Mouse (Mus musculus) frontal cortex, adult (tissue): ENCODE results near the gene Atp6v1g2.

Source experiments
- ATAC-seq: cut with Nextera tagmentation; 2 replicates; pipeline ENCODE4 v1.9.2; 2017; ENCODE audit warnings: mild to moderate bottlenecking, moderate library complexity, mixed read lengths; ENCODE audit not compliant: low TSS enrichment

The Atp6v1g2 gene

DNA sequence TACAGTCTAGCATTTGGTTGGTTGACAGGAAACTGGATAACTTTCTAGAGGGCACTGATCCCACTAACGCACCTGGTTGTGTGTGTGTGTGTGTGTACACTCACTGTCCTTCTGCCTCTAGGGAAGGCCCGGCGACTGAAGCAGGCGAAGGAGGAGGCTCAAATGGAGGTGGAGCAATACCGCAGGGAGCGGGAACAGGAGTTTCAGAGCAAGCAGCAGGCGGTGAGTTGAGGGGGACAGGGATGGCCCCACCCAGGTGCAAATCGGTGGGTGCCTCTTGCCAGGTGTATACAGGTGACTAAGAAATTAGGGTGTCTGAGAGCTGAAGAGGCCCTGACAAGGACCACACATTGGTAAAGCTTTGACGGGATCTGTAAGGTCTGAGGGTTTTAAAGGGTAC is 3.5 kb downstream of the Atp6v1g2 start:
- peak; percentile 22; the same call in 1 of the 2 replicates for ATAC-seq

DNA sequence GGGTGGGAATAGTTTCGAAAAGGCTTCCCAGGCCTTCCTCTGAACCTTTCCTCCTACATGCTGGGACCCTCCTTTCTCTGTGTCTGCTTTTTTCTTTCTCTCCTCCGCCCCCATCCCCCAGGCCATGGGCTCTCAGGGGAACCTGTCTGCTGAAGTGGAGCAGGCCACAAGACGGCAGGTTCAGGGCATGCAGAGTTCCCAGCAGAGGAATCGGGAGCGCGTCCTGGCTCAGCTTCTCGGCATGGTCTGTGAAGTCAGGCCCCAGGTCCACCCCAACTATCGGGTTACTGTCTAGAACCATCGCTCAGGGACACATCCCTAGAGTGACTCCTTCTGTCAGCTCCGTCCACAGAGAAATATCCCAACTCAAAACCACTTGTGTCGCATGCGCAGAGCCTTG is 4.0 kb downstream of the Atp6v1g2 start:
- no peak for ATAC-seq

DNA sequence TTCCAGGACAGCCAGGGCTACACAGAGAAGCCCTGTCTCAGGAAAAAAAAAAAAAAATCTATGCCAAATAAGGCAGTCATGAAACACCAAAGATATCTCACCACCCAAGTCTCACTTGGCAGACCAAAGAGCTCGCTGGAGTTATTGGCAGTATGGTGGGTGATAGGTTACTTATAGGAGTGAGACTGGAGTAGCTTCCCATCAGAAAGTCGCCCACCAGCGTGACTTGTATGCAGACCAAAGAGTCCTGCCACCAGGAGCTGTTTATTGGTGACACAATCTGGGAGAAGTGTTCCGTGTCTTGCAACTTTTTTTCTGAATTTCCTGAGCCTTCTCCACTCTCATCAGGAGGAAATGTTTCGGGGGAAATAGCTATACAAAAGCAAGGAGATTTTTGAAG is 6.2 kb downstream of the Atp6v1g2 start:
- ATAC-seq: no peak

DNA sequence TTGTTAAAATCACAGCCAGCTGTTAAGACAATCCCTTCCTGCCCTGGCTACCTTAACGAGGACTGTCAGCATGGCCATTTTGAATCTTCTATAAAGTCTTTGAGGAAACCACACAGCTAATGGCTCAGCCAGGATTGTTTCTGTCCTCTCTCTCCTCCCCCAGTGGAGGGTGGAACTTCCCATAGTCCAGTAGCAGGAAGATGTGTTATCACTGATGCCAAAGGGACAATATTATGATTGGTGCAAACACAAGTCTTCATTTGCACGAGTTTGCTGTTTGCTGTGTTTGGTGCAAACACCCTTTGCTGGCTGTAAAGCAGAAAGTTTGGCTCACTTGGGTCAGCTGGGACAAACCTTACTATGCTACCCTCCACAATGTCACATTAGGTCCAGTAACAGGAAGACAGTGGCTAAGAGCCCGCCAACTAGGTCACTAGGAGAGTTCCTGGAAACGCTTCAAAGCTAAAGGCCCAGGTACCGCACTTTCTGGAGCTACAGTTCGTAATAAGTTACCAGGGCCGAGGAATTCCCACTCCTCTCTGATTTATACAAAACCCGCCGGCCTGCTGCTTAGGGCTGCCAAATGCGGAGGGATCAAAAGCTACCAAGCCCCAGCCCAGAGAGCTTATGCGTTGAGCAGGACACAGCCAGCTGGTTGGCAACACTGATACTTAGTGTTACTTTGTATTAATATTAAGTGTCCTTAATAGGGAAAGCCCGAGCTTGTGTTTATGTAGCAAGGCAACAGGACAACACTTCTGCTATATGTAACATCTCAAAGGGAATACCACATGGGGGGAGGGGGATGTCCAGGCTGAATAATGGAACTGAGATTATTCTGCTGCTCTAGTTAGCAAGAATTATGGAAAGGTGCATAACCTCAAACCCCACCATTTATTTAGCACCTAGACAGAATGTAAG is 7.2 kb downstream of the Atp6v1g2 start:
- ATAC-seq: no peak

DNA sequence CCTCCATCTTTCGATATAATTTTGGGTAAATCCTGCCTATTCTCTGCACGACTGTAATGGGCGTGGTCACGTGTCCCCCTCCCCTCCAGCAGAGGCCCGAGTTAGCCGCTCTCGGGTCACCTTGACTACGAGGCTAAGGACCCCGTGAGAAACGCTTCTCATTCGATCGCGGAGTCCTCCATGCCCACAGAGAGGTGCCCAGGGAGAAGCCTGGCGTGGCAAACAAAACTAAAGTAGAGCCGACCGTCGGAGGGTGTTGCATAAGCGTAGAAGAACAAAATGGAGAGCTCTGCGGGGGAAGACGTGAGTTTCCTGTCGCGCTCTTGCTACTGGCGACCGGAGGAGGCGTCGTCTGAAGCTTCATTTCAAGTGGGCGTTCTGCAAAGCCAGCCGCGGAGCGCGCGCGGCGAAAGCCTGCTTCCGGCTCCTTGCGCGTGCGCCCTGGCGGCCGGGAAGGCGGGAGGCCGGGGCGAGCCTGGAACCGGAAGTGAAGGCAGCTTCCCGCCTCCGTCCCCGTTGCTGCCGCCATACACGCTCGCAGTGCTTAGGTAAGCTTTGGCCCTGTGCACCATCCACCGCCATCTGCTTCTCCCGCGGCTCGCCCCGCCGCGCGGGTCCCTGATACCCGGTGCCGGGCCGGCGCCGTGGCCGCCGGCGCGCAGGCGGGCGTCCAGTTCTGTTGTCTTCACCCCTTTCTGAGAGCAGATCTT is 8.0 kb downstream of the Atp6v1g2 start, which contains the start of gene Ddx39b:
Ddx39b (plus strand) TSS at position 442 of the 710 bp plus-strand sequence.
- ATAC-seq: peak; percentile 71

DNA sequence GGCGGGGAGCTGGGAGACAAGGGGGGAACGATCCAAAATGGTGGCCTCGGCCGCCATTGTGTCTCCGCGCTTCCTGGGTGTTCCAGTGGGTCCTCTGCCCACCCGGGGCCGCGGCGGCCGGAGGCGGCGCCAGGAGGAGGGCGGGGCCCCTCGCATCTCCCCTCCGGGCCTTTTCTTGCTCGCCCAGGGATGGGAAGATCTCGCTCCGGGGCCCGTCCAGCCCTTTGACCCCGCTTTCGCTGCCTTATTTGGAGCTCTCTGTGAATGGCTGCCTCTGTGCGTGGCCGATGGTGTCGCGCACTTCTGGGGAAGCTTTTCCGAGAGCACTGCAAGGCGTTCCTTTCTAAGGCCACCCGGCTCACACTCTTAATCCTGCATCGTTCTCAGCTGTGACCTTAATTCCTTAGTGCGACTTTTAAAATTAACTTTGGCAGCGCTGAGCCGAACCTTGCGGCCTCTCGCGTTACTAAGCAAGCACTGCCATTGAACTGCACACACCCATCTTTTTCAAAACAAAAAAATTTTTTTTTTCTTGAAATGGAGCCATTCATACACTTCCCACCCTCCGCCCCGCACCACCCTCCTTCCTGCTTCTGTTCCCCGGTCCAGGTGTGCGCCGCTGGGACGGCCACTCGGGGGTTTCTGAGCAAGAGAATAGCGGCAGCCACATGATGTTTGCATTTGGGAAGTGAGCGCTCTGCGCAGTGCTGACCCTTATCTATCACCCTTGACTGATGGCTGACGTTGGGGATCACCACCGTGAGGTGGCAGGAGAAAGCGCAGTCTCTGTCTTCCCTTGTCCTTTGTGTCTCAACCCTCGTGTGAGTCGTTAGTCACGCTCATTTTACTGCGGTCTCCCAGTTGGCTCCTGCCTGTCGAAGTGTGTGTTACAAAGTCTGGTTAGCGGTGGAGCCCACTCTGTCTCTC is 8.8 kb downstream of the Atp6v1g2 start:
- ATAC-seq: peak; percentile 27

DNA sequence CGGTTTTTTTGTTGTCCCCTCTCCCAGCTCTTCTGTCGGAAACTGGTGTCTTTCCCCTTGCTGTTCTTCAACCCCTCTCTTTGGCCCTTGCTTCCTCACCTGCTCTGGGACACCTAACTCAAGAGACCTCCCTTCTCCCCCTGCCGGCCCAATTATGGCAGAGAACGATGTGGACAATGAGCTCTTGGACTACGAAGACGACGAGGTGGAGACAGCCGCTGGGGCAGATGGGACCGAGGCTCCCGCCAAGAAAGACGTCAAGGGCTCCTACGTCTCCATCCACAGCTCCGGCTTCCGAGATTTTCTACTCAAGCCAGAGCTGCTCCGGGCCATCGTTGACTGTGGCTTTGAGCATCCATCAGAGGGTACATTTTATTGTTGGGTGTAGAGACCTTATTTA is 9.6 kb downstream of the Atp6v1g2 start:
- ATAC-seq: no peak

DNA sequence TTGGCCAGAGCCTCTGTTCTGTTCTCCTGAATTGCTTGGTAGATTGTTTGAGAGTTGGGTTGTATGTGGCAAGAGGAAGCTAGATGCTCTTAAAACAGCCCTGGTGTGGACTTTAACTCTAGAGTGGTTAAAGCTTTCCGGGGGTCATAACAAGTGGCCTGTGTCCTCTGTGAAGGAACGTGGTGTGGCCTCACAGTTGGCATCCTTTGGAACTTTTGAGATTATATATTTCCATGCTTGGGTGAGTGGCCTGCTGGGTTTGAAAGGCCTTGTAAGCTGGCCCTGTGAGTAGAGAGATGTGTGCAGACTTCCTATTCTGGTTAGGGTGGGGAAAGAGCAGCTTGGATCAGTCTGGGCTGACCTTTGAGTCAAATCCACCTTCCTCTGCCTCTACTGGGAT is 11.5 kb downstream of the Atp6v1g2 start:
- no peak for ATAC-seq

DNA sequence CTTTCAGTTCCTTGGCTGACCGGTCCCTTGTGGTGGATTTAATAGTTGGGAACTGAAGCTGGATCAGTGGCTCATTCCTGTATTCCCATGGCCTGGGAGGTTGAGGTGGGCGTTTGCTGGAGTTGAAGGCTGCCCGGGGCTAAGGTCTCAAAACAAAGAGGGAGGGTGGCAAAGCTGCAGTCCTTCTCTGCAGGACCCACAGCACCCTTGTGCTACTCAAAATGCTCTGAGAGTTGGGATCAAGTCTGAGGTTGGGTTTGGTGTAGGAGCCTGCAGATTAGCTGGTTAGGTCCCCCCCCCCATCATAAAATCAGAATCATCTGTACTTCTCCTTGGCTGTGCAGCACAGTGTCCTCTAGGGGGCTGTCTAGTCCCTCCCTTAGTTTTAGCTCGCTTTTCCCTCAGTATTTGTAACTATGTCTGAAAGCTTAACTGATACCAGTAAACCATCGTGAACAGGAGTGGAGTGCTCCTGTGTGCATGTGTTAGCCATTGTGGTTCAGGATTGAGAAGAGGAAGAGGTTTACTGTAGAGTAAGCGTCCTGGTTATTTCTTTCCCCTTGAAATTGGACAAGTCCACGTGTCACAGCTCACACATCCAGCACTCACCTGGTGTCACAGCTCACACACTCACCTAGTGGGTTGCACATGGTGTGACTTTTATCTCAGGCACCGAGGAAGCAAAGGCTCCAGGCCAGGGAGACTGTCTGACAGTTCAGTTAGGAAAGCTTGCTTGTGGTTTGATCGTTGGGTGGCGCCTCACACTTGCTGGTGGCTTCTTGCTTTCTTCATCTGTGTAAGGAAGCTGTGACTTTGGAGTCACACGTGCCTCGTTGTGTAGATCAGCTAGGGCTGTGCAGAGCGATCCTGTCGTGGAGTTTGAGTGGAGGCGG is 12.5 kb downstream of the Atp6v1g2 start:
- ATAC-seq: no peak

DNA sequence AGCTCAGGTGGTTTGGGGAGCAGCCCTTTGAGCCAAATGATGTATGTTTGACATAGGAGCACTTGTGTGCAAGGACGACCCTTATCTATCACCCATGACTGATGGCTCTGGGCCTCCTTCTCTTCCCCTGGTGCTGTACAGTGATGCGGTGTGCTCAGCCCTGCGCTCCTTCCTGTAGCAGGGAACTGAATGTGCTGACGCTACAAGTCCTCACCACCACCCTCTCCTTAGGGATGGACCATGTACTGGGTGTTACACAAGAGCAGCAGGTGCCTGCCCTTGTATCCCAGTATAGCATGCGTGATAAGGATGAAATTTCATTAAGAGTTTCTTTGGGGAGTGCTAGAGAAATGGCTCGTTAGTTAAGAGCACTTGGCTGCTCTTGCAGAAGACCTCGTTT is 13.7 kb downstream of the Atp6v1g2 start:
- ATAC-seq: no peak

DNA sequence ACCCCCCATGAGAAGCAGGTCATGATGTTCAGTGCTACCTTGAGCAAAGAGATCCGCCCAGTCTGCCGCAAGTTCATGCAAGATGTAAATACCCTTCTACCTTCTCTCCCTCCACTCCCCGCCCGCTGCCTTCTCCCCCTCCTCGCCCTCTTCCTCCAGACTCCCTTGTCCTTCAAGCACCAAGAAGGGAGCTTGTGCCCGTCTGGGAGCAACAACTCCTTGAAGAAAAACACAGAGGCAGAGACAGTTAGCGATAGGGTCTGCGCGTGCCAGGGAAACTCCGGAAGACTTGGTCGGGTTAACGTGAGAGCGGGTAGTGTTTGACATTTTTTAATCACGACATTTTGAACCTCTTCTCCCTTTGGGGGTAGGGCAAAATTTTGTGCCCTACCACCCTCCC is 15.5 kb downstream of the Atp6v1g2 start:
- no peak for ATAC-seq

DNA sequence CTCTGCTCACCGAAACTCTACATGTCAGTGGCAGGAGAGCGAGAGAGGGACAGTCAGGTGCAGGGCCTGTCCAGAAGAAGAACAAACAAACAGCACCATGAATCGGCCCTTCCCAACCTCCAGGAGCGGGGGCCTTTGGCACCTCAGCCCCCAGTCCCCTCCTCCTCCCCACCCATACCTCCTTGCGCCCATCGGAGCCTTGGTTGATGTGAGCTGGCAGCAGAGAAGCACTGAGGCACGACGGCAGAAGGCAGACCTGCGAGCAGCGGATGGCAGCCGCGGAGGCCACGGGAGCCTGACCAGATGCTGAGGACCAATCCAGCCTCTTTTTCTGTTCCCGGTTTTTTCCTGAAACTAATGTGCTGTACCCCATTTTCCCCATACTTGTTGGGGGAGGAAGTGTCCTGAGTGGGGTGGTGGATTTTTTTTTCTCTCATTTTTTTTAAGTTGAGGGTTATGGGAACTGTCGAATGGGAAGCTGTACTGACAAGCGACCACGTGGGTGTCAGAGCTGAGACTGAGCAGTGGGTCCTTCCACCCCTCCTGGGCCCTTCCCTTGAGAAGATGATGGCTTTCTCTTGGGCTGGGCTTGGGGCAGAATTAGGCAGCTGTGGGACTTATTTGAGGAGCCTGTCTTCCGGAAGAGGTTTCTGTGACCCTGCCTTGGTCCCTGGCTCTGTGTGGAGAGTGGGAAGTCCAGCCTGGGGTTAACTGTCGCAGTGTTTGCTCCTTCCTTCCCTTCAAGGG is 16.2 kb downstream of the Atp6v1g2 start:
- ATAC-seq: no peak

DNA sequence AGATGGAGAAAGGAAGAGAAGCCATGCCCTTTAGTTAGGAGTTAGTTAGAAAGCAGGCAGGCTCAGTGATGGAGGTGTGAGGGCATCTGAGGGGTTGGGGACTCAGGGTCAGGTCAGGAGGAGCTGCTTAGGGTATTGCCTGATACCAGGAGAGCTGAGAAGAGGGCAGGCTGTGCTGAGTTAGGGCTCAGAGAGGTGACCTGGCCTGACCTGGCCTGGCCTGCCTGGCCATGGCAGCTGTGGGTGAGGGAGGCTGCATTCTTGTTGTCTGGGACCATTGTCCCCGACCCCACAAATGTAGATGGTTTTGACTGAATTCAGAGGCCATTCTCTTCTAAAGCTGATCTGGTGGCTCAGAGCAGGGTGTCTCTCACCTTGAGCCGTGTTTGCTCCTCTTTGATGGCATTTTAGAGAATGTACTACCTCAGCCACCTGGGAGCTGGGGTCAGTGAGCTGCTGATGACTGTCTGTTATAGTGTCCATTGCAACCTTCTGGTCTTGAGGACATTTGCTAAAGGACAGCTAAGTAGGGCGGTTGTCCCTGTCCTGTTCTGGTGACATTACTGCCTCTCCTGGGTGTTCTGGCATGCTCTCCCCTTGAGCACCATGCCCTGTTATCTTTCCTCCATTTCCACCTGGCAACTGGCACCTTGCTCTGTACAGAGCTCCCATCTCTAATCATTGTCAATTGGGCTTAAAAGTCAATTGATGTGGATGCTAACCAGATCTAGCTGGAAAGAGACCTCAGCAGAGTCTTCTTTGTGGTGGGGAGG is 17.1 kb downstream of the Atp6v1g2 start:
- no peak for ATAC-seq

DNA sequence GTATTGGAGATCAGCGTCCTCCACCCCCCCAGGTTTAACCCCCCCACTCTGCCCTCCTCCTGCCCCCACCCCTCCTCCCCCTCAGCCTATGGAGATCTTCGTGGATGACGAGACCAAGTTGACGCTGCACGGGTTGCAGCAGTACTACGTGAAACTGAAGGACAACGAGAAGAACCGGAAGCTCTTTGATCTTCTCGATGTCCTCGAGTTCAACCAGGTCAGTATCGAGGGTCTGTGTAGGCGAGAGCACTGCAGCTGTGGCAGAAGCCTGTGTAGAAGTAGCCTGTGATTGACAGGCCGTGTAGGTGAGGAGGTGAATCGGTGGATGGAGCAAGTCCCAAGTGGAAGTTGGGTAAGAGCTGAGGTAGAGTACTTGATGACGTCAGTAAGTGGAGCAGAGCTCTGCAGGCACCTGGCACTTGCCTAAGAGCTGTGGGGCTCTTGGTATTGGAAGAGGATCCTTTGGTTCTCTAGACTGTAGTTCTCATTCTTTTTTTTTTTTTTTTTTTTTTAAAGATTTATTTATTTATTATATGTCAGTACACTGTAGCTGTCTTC is 17.8 kb downstream of the Atp6v1g2 start:
- ATAC-seq: no peak

DNA sequence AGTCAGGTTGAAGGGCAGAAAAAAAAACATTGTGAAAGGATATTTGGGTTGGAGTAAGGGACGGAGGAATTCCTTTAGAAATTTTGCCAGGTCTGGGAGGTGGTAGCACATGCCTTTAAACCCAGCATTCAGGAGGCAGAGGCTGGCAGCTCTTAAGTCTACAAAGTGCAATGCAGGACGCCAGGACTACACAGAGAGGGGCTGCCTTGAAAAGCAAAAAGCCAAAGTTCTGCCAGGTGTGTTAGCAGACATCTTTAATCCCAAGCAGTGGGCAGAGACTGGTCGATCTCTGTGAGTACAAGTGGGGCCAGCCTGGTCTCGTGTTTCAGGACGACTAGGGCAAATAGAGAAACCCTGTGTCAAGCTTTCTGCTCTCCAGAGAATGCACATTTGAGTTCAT is 18.5 kb downstream of the Atp6v1g2 start:
- no peak for ATAC-seq

DNA sequence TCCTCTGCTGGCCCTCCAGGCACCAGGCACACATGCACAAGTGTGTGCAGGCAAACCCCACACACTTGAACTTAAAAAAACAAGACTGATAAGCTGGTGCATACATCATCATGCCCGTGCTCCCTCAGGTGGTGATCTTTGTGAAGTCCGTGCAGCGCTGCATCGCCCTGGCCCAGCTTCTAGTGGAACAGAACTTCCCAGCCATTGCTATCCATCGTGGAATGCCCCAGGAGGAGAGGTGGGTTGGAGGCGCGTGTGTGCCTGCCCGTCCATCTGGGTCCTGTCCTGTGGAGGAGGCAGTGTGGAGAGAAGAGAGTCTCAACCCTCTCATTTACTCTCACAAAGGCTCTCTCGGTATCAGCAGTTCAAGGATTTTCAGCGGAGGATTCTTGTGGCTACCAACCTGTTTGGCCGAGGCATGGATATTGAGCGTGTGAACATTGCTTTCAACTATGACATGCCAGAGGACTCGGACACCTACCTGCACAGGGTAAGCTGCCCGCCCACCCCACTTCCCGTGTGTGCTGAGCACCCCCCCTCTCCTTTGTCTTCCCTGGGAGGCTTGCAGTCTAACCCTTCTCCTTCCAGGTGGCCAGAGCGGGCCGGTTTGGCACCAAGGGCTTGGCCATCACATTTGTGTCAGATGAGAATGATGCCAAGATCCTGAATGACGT is 19.3 kb downstream of the Atp6v1g2 start:
- ATAC-seq: 0 out of 2 replicates have a peak, but pooled peaks have one; percentile 29

DNA sequence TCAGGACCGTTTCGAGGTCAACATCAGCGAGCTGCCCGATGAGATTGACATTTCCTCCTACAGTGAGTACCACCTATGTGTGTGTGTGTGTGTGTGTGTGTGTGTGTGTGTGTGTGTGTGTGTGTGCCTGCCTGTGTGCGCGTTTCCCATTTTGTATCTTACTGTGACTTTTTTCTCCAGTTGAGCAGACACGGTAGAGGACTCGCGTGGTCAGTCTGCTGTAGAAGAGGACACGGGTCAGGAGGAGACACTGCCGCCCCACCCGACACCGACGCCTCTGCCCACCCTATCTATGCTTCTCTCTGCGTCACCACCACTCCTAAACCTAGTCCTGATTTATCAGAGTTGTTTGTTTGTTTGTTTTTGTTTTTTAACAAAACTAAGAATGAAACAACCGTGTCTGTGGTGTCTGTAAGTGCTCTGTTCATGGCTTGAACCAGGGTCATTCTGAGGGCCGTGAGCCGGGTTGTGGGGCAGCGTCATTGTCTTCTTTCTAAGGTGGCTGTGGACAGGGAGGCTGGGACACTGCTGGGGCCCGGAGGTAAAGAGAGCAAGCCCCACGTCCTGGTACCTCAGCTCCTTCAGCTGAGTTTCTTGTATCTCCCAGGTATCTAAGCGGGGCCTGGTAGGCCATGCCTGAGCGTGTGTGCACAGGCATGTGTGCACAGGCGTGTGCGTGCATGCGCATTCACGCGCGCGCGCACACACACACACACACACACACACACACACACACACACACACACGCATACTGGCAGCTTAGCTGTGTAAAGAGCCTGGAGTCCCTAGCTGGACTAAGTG is 20.0 kb downstream of the Atp6v1g2 start:
- no peak for ATAC-seq
